Mouse (Mus musculus): Measurements from ENCODE around the gene Lhfpl1.
"Not testable (repeated sequence)": the region's sequence is repeated elsewhere in the genome, so short reads cannot be mapped to it uniquely, and the experiment has no call there.

Lhfpl1 gene

DNA sequence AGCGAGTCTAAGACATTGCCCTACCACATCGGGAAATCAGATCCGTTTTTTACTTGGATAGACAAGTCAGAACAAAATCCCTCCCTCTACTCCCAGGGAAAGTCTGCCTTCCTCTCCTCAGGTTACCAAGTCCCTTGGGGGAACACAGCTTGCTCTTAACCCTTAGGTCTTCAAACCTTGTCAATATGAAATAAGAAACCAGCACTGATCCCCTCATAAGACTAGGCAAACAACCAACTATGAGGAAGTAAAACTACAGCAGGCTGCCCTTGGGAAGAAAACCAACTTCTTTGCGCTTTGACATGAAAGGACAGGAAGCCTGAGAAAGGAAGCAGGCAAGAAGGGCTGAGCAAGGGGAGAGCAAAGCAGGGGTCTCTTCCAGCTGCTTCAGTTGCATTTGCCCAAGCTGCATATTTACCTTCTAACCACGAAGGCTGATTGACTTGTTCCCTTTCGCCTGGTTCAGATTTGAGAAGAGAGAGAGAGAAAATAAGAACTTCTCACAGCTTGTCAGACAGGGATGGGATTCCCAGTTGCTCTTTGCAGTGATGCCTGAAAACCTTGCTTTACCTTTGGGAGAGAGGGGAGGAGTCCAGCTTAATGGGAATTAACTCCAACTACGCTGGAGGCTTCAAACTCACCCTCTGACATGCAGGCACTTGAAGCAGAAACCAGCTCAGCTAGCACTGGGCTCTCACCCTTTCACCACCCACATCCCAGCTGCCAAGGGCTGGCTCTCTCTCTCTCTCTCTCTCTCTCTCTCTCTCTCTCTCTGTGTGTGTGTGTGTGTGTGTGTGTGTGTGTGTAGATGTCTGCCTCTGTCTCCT is at the start of gene Lhfpl1:
TSS of gene Lhfpl1 (minus strand) at position 713 of the 827 bp plus-strand sequence.
- DNase-seq (ENCODE audit: low spot score), result no peak

DNA sequence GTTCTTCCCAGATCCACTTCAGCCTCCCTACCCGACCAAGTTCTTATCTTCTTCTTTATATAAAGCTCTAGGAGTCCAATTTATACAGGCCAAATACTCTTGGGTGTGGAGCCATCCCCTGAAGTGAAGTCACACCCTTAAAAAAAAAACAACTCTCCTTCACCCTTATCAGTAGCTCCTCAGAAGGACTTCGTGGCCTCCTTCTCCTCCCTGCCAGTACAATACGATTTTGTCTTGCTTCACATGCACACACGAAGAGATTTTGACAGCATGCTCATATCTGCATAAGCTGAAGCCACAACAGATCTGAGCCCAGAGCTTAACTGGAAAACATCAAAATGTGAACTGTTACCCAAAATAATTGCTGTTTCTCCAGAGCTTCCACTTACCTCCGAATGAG is 22.9 kb upstream of the Lhfpl1 start:
- no peak for DNase-seq (ENCODE audit: low spot score)

DNA sequence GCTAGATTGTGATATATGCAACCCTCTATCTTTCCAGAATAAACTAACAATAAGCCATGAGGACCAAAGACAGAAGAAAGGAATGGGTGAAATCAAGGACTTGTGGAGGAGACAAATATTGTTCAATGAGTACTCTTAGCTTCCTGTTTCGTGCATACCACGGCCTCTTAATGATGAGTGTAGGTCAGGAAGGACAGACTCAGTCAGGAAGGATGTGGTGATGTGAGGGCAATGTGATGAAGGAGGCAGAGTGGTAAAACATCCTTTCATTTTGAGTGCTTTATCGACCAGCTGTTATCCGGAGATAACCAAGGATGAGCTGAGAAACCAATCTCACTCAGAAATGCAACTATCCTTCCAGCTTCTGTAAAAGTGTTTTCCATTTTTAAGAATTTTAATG is 13.6 kb upstream of the Lhfpl1 start:
- no peak for DNase-seq (ENCODE audit: low spot score)

DNA sequence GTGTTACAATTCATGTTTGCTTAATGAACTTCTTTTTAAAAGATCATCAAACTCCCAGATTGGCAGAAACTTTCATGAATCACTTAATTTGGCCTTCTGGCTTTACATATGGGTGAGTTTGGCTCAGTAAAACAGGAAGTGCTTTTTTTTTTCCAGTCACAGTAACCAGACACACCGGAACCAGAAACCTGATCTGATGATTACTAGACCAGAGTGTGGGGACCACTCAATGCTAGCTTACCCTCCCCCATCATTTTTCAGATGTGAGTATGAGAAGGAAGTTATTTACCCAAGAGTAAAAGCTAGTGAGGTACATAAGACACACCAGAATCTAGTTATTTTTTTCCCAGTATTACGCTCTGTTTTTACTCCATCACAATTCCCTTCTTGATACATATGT is 6.5 kb downstream of the Lhfpl1 start:
- no peak for DNase-seq (ENCODE audit: low spot score)

DNA sequence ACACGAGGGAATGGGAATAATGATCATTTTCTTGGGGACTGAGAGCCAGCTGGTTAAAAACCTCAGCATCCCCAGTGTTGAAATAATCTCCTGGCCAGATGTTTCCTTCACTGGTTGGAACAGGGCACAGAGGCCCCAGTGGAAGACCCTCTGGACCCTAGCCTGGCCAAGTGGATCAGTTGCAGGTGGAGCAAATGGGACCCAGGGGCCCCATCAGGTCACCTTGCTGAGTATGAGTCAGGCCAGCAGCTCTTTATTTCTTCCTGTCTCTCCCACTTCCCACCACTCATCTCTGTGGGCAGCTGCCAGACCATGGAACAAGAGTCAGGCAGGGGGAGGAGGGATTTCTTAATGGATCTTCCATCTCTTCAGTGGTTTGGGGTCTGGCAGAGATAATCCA is 12.7 kb downstream of the Lhfpl1 start:
- DNase-seq (ENCODE audit: low spot score), result no peak

DNA sequence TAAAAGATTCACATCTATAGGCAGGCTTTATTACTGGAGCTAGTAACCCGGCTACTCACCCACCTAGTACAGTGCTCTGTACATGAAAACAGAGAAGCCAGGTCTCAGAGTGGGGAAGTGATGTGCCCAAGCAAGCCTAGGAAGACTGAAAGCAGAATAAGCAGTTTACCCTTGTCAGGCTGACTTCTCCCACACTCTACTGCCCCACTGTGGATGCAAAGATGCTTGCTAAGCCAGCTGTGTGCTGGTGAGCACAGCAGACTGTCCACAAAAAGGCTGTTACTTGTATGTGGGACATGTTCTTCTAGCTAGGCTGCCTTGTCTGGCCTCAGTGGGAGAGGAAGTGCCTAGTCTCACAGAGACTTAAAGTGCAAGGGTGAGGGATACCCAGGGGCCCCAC is 40.3 kb downstream of the Lhfpl1 start:
- DNase-seq (ENCODE audit: low spot score), result peak; percentile 2

DNA sequence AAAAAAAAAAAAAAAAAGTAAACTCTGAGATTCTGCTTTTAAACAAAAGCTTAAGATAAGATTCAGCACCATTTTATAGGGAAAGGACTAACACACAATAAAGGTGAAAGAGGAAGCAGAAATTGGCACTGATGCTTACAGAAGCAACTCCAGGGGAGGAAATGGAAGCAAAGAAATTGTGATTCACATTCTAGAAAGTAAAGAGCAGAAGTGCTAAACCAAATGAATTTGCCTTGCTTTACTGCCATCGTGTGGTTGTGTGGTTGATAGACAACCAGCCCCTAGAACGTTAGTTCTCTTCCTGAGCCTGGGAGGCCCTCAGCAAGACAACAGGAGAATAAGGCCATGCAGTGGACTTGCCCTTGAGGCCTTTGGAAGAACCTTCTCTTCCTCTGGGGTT is 41.7 kb downstream of the Lhfpl1 start:
- DNase-seq (ENCODE audit: low spot score), result peak; percentile 18

DNA sequence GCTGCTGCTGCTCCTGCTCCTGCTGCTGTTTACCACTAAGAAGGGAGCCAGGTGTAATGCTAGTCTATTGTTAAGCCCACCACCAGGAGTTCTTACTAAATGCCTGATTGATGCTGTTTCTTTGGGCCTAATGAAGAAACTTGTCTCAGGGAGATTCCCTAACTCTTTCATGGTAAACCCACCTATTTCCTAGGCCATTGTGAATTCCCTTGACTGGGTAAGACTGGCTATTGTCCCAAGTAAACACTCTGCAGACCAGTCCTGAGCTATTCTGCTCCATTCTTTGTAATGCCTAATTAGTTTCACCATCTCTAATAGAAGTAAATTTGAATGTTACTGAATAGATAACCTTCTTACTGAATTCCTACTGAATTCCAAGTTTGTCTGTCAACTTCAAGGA is 48.7 kb downstream of the Lhfpl1 start:
- not testable (repeated sequence) for DNase-seq (ENCODE audit: low spot score)

DNA sequence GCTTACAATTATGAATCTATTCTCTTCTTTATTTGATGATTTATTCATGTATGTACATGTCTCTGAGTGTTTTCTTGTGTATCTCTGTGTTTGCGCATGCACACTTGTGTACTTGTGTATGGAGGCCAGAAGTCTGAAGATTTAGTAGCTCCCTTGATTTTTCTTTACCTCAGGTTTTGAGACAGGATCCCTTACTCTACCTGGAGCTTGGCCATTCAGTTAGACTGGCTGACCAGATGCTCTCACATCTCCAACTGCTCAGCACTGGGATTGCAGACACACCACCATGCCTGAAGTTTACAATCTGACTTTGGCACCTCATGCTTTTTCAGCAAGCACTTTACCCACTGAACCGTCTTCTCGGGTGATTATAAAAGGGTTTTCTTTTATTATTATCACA is 76.7 kb downstream of the Lhfpl1 start:
- DNase-seq (ENCODE audit: low spot score), result no peak

DNA sequence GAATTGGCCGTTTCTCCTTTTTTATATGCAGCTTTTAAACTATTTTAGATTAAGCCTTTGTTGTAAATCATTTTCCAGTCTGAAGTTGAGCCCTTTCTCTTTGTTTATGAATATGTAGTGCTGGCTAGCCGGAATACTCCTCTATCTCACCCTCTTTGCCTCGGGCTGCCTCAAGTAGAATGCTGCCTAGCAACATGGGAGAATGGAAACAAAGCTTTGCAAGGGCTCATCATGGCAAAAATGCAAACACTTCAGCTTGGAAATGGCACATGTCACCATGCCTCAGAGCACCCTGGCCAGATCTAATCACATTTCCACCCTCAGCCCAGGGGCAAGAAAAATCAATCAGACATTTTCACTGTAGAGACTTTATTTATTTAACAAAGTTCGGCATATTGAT is 77.1 kb downstream of the Lhfpl1 start:
- no peak for DNase-seq (ENCODE audit: low spot score)

DNA sequence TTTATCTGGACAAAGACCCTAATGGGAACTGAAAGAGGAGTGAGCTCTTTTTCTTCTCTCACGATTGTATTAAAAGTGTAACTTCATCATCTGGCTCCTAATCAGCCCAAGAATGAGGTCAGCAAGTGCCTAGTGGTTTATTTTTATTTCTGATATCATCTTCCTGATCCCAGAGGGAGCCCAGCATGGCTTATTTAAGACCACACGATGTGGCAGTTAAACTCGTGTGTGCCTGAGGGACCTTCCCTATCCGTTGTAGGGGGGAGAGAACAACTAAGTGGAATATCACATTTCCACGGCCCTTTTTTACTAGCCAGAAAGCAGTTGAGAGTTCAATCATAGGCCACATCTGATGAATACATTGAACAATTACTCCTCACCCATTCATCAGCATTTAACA is 87.1 kb downstream of the Lhfpl1 start:
- no peak for DNase-seq (ENCODE audit: low spot score)
